Mouse (Mus musculus) embryonic facial prominence, embryonic 11.5 days (tissue): ENCODE measurements around the gene Nsmce1. TPM values are rescaled to one million over a fixed set of nuclear protein-coding genes. Genes with fewer than 3 reads are reported as not detected.
"Not testable (repeated sequence)": the region's sequence is repeated elsewhere in the genome, so short reads cannot be mapped to it uniquely, and the experiment has no call there.

ENCODE experiments used
- ATAC-seq: fragments of 200-750 bp; cut with Nextera tagmentation; replicated peaks from 2 replicates; pipeline ENCODE4 v1.8.0; 2017; ENCODE audit warnings: low read depth; ENCODE audit not compliant: insufficient number of reproducible peaks, low FRiP score, low TSS enrichment
- DNase-seq: peaks from one replicate; pipeline ENCODE4 v3.0.0-alpha.2; 2015; ENCODE audit warnings: low spot score
- H3K27ac ChIP-seq: fragments of 300-500 bp; sonication (generic); replicated peaks from 2 replicates; pipeline ENCODE4 v1.5.1; 2014; ENCODE audit warnings: mild to moderate bottlenecking, low read depth, low read length, control low read depth
- H3K27me3 ChIP-seq: fragments of 300-500 bp; sonication (generic); 2 replicates; pipeline ENCODE4 v1.6.1; 2014; ENCODE audit warnings: mild to moderate bottlenecking, low read length, moderate library complexity, mixed read lengths; ENCODE audit not compliant: control insufficient read depth, insufficient read depth
- H3K36me3 ChIP-seq: fragments of 300-500 bp; sonication (generic); replicated peaks from 2 replicates; pipeline ENCODE4 v1.6.1; 2014; ENCODE audit warnings: low read depth, mild to moderate bottlenecking, low read length, moderate library complexity, mixed read lengths; ENCODE audit not compliant: control insufficient read depth, insufficient read depth
- H3K4me1 ChIP-seq: fragments of 300-500 bp; sonication (generic); 2 replicates; pipeline ENCODE4 v1.6.1; 2014; ENCODE audit warnings: low read length, mixed read lengths; ENCODE audit not compliant: control insufficient read depth, insufficient read depth
- H3K4me2 ChIP-seq: fragments of 300-500 bp; sonication (generic); 2 replicates; pipeline ENCODE4 v1.6.1; 2014; ENCODE audit warnings: low read depth, mild to moderate bottlenecking, control low read depth, low read length, moderate library complexity
- H3K4me3 ChIP-seq: fragments of 300-500 bp; sonication (generic); 2 replicates; pipeline ENCODE4 v1.5.1; 2014; ENCODE audit warnings: low read depth, low read length, control low read depth
- H3K9ac ChIP-seq: fragments of 300-500 bp; sonication (generic); replicated peaks from 2 replicates; pipeline ENCODE4 v1.6.1; 2014; ENCODE audit warnings: mild to moderate bottlenecking, control low read depth, low read length
- H3K9me3 ChIP-seq: fragments of 300-500 bp; sonication (generic); replicated peaks from 2 replicates; pipeline ENCODE4 v1.6.1; 2016; ENCODE audit warnings: mild to moderate bottlenecking, low read length, inconsistent platforms, mixed read lengths; ENCODE audit not compliant: control insufficient read depth
- WGBS: fragments of 180-500 bp; shearing (Covaris S2); extraction: QIAGEN DNeasy Blood & Tissue Kit; methylation state at CpG from one replicate; pipeline ENCODE4 v1.1.7; 2014; 5-methylcytosine and 5-hydroxymethylcytosine counted together
- polyA plus RNA-seq: library from polyadenylated mRNA; unstranded; fragments of >200 nt; fragmentation: Nextera tagmentation; extraction: Ambion mirVana; gene quantifications from 2 replicates; pipeline ENCODE4 v1.2.1, GENCODE M21; 2014

Nsmce1 gene
- polyA plus RNA-seq, 1 experiment from 2014 or later, result 119 TPM

DNA sequence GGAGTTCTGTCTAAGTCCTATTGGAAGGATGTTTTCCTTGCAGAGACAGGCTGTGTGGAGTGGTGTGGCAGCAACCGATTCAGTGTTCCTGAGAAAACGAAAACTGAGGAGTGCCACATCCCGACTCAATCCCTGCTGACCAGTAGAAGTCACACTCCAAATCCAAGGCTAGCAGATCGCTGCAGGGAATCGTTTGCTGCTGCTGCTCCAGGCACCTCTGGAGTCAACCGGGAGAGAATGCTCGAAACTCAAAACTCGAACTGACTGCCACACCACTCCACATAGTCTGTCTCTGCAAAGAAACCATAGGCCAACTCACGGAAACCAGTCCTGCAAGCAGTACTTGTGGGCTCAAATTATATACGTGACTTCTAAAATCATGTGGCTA, 47.3 kb downstream of the Nsmce1 start:
- peak overlapping the region; percentile 77 for H3K9ac ChIP-seq
- no peaks in the 10 kb centered on the region for H3K9me3 ChIP-seq
- H3K4me3 ChIP-seq, result peak overlapping the region; percentile 54
- H3K4me1 ChIP-seq, result no peaks in the 10 kb centered on the region
- peak overlapping the region; percentile 59 for H3K4me2 ChIP-seq
- DNase-seq (no peak), ATAC-seq (peak; percentile 25; the same call in 1 of the 2 replicates)
- WGBS, result 25% methylated on average over 10 of the region's 10 CpGs
- H3K27me3 ChIP-seq, result no peaks in the 10 kb centered on the region
- H3K27ac ChIP-seq, result peak overlapping the region; percentile 35; the same call in 1 of the 2 replicates
- no peaks in the 10 kb centered on the region for H3K36me3 ChIP-seq

DNA sequence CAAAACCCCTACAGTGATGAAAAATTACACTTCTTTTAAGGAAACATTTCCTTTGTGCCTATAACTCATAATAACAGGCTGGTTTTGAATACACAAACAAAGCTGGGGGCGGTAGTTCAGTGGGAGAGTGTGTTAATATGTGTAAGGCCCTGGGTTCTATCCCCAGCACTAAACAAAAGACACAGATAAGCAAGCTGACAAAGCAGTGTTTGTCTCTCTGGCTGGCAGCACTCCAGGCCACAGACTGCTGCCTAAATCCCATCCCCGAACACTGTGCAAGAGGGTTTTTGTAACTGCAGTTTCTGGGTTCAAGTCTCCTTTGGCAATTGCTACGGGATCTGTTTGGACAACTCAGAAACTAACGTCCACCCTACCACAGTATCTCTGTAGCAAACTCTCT, 49.1 kb downstream of the Nsmce1 start:
- Histone ChIP-seq H3K36me3 (no peaks in the 10 kb centered on the region), H3K27ac (no peak overlapping the region), H3K4me2 (no peak overlapping the region), H3K27me3 (no peaks in the 10 kb centered on the region), H3K4me1 (no peaks in the 10 kb centered on the region), H3K4me3 (no peak overlapping the region), H3K9ac (no peak overlapping the region), H3K9me3 (no peaks in the 10 kb centered on the region)
- 79% methylated on average over 4 of the region's 4 CpGs for WGBS
- no peak for ATAC-seq
- no peak for DNase-seq

DNA sequence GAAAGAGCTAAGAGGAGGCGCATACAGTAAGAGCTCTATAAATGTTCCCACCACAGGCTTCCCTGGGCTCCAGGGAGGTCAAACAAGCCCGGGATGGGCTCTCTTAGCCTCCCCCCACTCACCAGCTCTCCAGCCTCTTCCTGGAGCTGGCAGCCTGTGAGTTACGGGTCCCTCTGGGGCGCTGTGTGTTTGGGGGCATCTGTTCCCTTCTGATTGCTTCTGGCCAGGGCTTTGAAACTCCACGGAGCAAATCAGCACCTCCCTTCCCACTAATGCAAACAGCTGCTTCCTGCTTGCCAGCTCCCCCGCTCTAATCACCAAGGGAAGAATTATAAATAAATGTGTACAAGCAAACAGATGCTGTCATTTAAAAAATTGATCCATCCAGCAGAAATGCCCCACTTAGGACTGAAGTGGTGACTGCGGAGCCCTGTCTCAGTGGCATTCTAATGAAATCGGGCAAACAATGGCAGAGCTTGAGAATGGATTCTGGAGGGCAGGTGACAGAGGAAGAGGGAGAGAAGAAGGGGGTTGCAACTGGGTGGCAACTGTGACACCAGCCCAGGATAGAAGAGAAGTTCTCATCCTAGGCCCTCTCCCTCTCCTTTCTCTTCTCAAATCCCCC, 56.6 kb downstream of the Nsmce1 start:
- peak; percentile 5 for DNase-seq
- ATAC-seq, result no peak; the same call in 1 of the 2 replicates
- WGBS, result 47% methylated on average over 8 of the region's 8 CpGs

DNA sequence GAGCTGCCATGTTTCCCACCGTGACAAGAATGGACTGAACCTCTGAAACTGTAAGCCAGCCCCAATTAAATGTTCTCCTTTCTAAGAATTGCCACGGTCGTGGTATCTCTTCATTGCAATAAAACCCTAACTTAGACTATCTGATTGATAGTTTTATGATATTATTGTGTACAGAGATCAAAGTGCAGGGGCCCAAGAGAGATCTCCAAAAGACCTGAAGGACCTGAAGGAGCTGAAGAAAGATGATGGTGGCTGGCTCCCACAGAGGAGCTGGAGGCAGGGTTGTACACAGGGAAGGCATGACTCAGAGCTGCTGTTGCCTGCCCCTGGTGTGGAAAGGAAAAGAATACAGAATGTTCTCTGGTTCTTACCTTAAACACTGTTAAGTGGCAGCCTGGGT, 57.5 kb downstream of the Nsmce1 start:
- Histone ChIP-seq H3K27me3 (no peaks in the 10 kb centered on the region), H3K36me3 (no peaks in the 10 kb centered on the region), H3K4me3 (no peak overlapping the region), H3K4me2 (no peak overlapping the region), H3K4me1 (no peaks in the 10 kb centered on the region), H3K9me3 (no peaks in the 10 kb centered on the region), H3K9ac (no peak overlapping the region), H3K27ac (no peak overlapping the region)
- ATAC-seq (no peak), DNase-seq (no peak)
- WGBS, result 88% methylated on average over 3 of the region's 3 CpGs

More for the DNA sequence above, 56.6 kb downstream of the Nsmce1 start:
- Histone ChIP-seq H3K27me3 (no peaks in the 10 kb centered on the region), H3K36me3 (no peaks in the 10 kb centered on the region), H3K4me3 (no peak overlapping the region), H3K4me1 (no peaks in the 10 kb centered on the region), H3K4me2 (no peak overlapping the region), H3K9me3 (no peaks in the 10 kb centered on the region), H3K27ac (no peak overlapping the region), H3K9ac (no peak overlapping the region)

- Histone ChIP-seq H3K4me1 (no peaks in the 10 kb centered on the region), H3K9ac (no peak overlapping the region), H3K4me2 (no peak overlapping the region), H3K9me3 (no peaks in the 10 kb centered on the region), H3K36me3 (no peaks in the 10 kb centered on the region), H3K27me3 (no peaks in the 10 kb centered on the region), H3K27ac (no peak overlapping the region), H3K4me3 (no peak overlapping the region)
- WGBS, result 77% methylated on average over 7 of the region's 7 CpGs
- ATAC-seq (no peak), DNase-seq (no peak)
These were observed 61.1 kb downstream of the Nsmce1 start for GRCm38 (mm10) chr7:125430170-125430842.

- ATAC-seq, H3K27me3 ChIP-seq, H3K4me1 ChIP-seq, H3K4me3 ChIP-seq, DNase-seq, H3K4me2 ChIP-seq, H3K27ac ChIP-seq, H3K9me3 ChIP-seq, H3K9ac ChIP-seq, H3K36me3 ChIP-seq: not testable (repeated sequence)
- WGBS, result 80% methylated on average over 5 of the region's 5 CpGs
These were observed 62.4 kb downstream of the Nsmce1 start for GRCm38 (mm10) chr7:125428816-125429500.

- no peak overlapping the region for H3K9ac ChIP-seq
- no peak for ATAC-seq
- no peaks in the 10 kb centered on the region for H3K9me3 ChIP-seq
- H3K4me1 ChIP-seq, result no peaks in the 10 kb centered on the region
- 80% methylated on average over 7 of the region's 7 CpGs for WGBS
- no peaks in the 10 kb centered on the region for H3K36me3 ChIP-seq
- no peak for DNase-seq
- H3K4me2 ChIP-seq, result no peak overlapping the region
- H3K4me3 ChIP-seq, result no peak overlapping the region
- H3K27ac ChIP-seq, result no peak overlapping the region
- no peaks in the 10 kb centered on the region for H3K27me3 ChIP-seq
These were observed 63.0 kb downstream of the Nsmce1 start for GRCm38 (mm10) chr7:125428381-125428780.
